Mouse (Mus musculus) intestine, embryonic 15.5 days (tissue): Measurements from ENCODE around the gene 1700074P13Rik. TPM values are rescaled to one million over a fixed set of nuclear protein-coding genes. Genes with fewer than 3 reads are reported as not detected.
"Not testable (repeated sequence)": the region's sequence is repeated elsewhere in the genome, so short reads cannot be mapped to it uniquely, and the experiment has no call there.

Experiments
- ATAC-seq: fragments of 200-750 bp; cut with Nextera tagmentation; 2 replicates; pipeline ENCODE4 v1.8.0; 2017; ENCODE audit warnings: moderate TSS enrichment, moderate library complexity
- H3K27ac ChIP-seq: fragments of 300-500 bp; sonication (generic); 2 replicates; pipeline ENCODE4 v1.5.1; 2015; ENCODE audit warnings: mild to moderate bottlenecking, inconsistent platforms
- H3K27me3 ChIP-seq: fragments of 300-500 bp; sonication (generic); replicated peaks from 2 replicates; pipeline ENCODE4 v1.6.1; 2015; ENCODE audit warnings: inconsistent platforms
- H3K36me3 ChIP-seq: fragments of 300-500 bp; sonication (generic); 2 replicates; pipeline ENCODE4 v1.6.1; 2015; ENCODE audit warnings: inconsistent platforms
- H3K4me1 ChIP-seq: fragments of 300-500 bp; sonication (generic); replicated peaks from 2 replicates; pipeline ENCODE4 v1.6.1; 2015; ENCODE audit warnings: inconsistent platforms
- H3K4me2 ChIP-seq: fragments of 300-500 bp; sonication (generic); replicated peaks from 2 replicates; pipeline ENCODE4 v1.6.1; 2015; ENCODE audit warnings: mild to moderate bottlenecking, inconsistent platforms
- H3K4me3 ChIP-seq: fragments of 300-500 bp; sonication (generic); replicated peaks from 2 replicates; pipeline ENCODE4 v1.5.1; 2015; ENCODE audit warnings: inconsistent platforms
- H3K9ac ChIP-seq: fragments of 300-500 bp; sonication (generic); 2 replicates; pipeline ENCODE4 v1.6.1; 2015; ENCODE audit warnings: inconsistent platforms
- H3K9me3 ChIP-seq: fragments of 300-500 bp; sonication (generic); 2 replicates; pipeline ENCODE4 v1.6.1; 2016; ENCODE audit warnings: inconsistent platforms
- WGBS: fragments of 180-500 bp; shearing (Covaris S2); methylation state at CpG from one replicate; pipeline ENCODE4 v1.1.7; 2015; 5-methylcytosine and 5-hydroxymethylcytosine counted together
- polyA plus RNA-seq: library from polyadenylated mRNA; unstranded; fragments of >200 nt; fragmentation: Nextera tagmentation; extraction: Ambion mirVana; gene quantifications from 2 replicates; pipeline ENCODE4 v1.2.1, GENCODE M21; 2015

Gene 1700074P13Rik
- not detected in 2 replicates for polyA plus RNA-seq

DNA sequence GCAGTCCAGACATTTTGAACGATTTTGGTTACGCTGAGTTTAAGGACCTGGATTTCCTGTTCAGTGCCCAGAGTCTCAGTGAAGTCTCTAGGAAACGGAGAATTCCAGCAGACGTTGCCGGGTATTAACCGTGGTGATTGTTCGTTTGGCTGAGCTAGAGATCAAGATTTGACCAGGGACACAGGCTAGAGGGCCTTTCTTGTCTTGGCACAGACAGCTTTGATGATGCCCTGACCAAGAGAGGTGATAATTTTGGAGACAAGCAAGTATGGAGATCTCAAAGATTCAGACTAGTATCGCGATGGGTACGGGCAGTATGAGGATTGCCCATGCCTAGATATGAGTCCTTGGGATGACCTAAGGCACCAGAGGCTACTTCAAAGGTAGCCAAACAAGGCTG is at the start of gene 1700074P13Rik:
1700074P13Rik (minus strand) TSS at position 101 of the 400 bp plus-strand sequence.
- no peak within 1 kb of the TSS for H3K27ac ChIP-seq
- no peak within 1 kb of the TSS for H3K4me2 ChIP-seq
- no peaks in the 10 kb centered on the region for H3K9me3 ChIP-seq
- H3K4me1 ChIP-seq: no peaks in the 10 kb centered on the region
- WGBS: 93% methylated on average over 10 of the region's 10 CpGs
- H3K4me3 ChIP-seq: no peak within 1 kb of the TSS
- no peak within 1 kb of the TSS for H3K9ac ChIP-seq
- no peaks in the 10 kb centered on the region for H3K36me3 ChIP-seq
- no peaks in the 10 kb centered on the region for H3K27me3 ChIP-seq
- no peak for ATAC-seq

DNA sequence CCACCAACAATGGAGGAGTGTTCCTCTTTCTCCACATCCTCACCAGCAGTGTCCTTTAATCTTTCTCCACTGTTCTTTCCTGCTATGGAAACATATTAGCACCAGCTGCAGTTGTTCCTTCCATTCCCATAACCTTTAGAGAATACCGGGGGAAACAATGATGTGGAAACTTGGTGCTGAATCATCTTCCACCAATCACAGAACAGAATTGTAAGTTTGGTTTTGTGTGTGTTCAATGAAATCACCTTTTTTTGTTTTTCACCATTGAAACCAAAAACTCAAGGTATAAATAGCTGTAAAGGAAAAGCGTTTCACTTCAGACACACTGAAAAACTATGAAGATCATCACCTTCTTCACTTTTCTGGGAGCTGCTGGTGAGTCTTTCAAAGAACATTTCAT is 24.1 kb upstream of the 1700074P13Rik start, which contains the start of gene 1810009J06Rik:
1810009J06Rik (plus strand) TSS at position 301 of the 400 bp plus-strand sequence.
- WGBS: 87% methylated on average over 2 of the region's 2 CpGs
- H3K27ac ChIP-seq, H3K27me3 ChIP-seq, H3K4me3 ChIP-seq, H3K4me2 ChIP-seq, ATAC-seq, H3K36me3 ChIP-seq, H3K9ac ChIP-seq, H3K9me3 ChIP-seq, H3K4me1 ChIP-seq: not testable (repeated sequence)

DNA sequence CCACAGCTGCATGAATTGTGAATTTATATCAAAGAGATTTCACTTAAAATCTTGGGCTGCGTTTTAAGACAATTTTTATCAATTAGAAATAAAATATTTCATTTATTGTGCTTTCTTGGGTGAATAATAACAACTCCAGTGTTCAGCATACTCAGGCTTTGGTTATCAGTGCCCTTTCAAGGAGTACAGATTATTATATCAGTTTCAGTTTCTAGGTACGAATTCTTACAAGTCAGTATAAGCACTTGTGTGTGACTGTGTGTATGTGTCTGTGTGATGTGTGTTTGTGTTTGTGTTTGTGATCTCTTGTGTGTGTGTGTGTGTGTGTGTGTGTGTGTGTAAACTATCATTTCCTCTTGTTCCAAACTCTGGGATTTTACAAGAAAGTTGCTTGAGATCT is 13.4 kb upstream of the 1700074P13Rik start:
- H3K36me3 ChIP-seq: no peaks in the 10 kb centered on the region
- 56% methylated on average over 2 of the region's 2 CpGs for WGBS
- H3K9me3 ChIP-seq: no peaks in the 10 kb centered on the region
- H3K4me2 ChIP-seq: no peak overlapping the region
- no peak for ATAC-seq
- no peak overlapping the region for H3K4me3 ChIP-seq
- no peak overlapping the region for H3K27ac ChIP-seq
- H3K9ac ChIP-seq: no peak overlapping the region
- no peaks in the 10 kb centered on the region for H3K27me3 ChIP-seq
- H3K4me1 ChIP-seq: no peaks in the 10 kb centered on the region

DNA sequence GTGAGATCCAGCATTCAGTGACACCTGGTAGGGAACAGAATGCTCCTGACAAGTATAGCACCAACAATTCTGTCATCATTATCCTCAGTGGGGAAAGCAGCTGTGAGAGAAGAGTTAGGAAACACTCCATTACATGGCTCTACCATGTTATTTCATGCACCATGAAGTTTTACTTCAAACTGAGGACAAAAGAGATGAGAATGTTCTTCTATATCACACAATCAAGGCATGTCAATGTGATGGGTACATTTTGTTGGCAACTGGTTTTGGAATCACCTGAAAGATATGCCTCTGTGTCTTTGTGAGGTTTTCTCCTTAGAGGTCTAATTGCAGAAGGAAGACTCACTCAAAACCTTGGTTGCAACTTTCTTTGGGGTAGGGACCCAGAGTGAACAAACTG is 11.4 kb upstream of the 1700074P13Rik start, which contains the start of gene Gm4744:
Gm4744 (minus strand) TSS at position 101 of the 400 bp plus-strand sequence.
- Histone ChIP-seq H3K4me2 (no peak within 1 kb of the TSS), H3K4me1 (no peaks in the 10 kb centered on the region), H3K9me3 (no peaks in the 10 kb centered on the region), H3K36me3 (no peaks in the 10 kb centered on the region), H3K4me3 (no peak within 1 kb of the TSS), H3K27me3 (no peaks in the 10 kb centered on the region), H3K9ac (no peak within 1 kb of the TSS), H3K27ac (no peak within 1 kb of the TSS)
- no peak for ATAC-seq

DNA sequence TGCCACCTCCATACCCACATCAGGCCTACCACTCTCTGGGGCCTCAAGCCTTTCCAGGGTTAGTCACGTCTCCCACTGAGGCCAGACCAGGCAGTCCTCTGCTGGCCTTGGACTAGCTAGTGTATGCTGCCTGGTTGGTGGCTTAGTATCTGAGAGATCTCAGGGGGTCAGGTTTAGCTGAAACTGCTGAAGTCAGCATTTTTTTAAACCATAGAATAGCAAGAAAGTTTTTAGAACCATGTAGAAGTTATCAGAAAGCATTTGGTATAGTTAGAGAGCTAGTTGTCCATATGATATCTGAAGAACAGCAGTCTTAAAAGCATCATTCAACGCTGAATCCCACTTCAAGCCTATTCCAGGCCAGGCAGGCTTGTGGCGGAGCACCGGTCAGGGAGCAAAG is 20.4 kb downstream of the 1700074P13Rik start:
- ATAC-seq: no peak
- no peaks in the 10 kb centered on the region for H3K9me3 ChIP-seq
- H3K36me3 ChIP-seq: no peaks in the 10 kb centered on the region
- 82% methylated on average over 4 of the region's 4 CpGs for WGBS
- no peaks in the 10 kb centered on the region for H3K4me1 ChIP-seq
- no peak overlapping the region for H3K27ac ChIP-seq
- no peaks in the 10 kb centered on the region for H3K27me3 ChIP-seq
- H3K9ac ChIP-seq: no peak overlapping the region
- no peak overlapping the region for H3K4me3 ChIP-seq
- no peak overlapping the region for H3K4me2 ChIP-seq

DNA sequence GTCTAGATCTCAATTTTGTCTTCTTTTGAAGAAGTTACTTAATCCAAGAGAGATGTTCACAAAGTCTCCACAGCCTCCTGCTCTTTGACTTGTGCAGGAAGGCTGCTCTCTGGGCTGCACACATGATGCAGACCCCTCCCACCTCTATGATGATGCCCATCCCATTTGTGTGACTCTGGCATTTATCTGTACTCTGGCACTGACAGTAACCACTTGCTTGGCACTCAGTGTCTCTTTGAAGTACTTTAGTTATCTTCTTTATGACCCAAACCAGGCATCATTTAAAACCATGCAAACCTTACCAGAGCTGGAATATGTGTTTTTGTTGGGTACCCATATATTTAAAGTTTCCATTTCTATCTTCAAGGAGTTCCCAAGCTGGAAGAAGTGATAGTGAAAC is 40.1 kb downstream of the 1700074P13Rik start, which contains the start of gene Prss58:
Prss58 (minus strand) TSS at position 101 of the 400 bp plus-strand sequence.
- no peaks in the 10 kb centered on the region for H3K27me3 ChIP-seq
- no peak within 1 kb of the TSS for H3K4me3 ChIP-seq
- no peak within 1 kb of the TSS for H3K4me2 ChIP-seq
- no peaks in the 10 kb centered on the region for H3K9me3 ChIP-seq
- no peak for ATAC-seq
- no peaks in the 10 kb centered on the region for H3K36me3 ChIP-seq
- H3K27ac ChIP-seq: no peak within 1 kb of the TSS
- no peak within 1 kb of the TSS for H3K9ac ChIP-seq
- no peaks in the 10 kb centered on the region for H3K4me1 ChIP-seq

DNA sequence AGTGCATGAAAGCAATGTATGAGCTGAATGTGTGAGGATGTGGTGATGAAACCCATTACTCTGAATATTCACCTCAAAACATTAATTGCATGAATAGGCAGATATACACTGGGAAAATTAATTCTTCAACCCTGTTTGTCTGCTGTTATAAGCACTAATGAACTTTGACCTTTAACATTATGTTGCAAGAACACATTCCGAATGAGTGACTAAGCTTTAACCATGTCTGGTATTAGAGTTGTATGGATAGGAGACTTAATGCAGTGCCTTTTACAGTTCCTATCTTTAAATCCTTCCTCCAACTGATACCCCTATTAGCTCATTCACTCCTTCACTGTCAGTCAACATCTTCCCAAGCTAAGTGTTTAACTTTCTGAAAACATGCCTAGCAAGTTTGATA is 45.6 kb downstream of the 1700074P13Rik start:
- Histone ChIP-seq H3K4me2 (no peak overlapping the region), H3K27me3 (no peaks in the 10 kb centered on the region), H3K4me1 (no peaks in the 10 kb centered on the region), H3K9ac (no peak overlapping the region), H3K4me3 (no peak overlapping the region), H3K27ac (no peak overlapping the region), H3K36me3 (no peaks in the 10 kb centered on the region), H3K9me3 (no peaks in the 10 kb centered on the region)
- peak; percentile 56; the same call in 1 of the 2 replicates for ATAC-seq
- WGBS: 63% methylated on average over 1 of the region's 1 CpGs

DNA sequence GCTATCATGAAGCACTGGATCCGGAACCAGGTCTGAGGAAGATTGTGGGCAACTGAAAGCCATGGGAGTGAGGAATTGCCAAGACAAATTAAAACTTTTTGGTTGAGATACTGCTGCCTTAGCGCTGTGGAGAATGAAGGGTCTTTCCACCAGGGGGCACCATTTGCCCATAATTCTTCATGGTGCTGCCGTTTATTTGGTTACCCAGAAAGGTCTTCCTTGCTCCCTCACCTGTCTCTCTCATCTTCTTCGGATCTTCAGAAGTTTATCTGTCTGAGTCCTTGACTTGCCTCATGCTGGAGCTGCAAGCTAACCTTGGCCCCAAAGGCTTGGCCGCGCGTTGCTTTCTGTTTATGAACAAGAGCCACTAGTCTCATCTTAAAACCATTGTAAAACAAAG is 46.8 kb downstream of the 1700074P13Rik start:
- 38% methylated on average over 7 of the region's 7 CpGs for WGBS
- H3K27me3 ChIP-seq: no peaks in the 10 kb centered on the region
- H3K4me2 ChIP-seq: no peak overlapping the region
- H3K4me3 ChIP-seq: no peak overlapping the region
- no peaks in the 10 kb centered on the region for H3K9me3 ChIP-seq
- no peak for ATAC-seq
- H3K36me3 ChIP-seq: no peaks in the 10 kb centered on the region
- no peak overlapping the region for H3K27ac ChIP-seq
- H3K9ac ChIP-seq: no peak overlapping the region
- H3K4me1 ChIP-seq: no peaks in the 10 kb centered on the region

DNA sequence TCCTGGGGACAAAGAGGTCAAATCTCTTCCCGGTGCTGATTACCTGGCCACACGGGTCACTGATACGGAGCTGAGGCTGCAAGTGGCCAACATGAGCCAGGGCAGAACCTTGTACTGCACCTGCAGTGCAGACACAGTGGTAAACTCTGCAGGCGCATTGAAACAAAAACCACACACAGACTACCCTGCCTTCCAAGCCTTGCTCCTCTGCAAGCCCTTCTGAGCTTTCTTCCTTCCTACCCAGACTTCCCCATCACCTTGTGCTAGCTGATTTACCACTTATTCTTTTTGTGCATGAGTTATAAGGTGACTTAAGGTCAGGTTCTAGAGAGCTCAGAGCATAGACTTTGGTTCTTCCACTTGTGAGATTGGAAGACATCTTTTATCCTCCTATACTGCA is 48.6 kb downstream of the 1700074P13Rik start:
- Histone ChIP-seq H3K27ac (no peak overlapping the region), H3K9ac (no peak overlapping the region), H3K4me2 (no peak overlapping the region), H3K4me3 (no peak overlapping the region), H3K36me3 (no peaks in the 10 kb centered on the region), H3K9me3 (no peaks in the 10 kb centered on the region), H3K27me3 (no peaks in the 10 kb centered on the region), H3K4me1 (no peaks in the 10 kb centered on the region)
- ATAC-seq: no peak
- 79% methylated on average over 4 of the region's 4 CpGs for WGBS

DNA sequence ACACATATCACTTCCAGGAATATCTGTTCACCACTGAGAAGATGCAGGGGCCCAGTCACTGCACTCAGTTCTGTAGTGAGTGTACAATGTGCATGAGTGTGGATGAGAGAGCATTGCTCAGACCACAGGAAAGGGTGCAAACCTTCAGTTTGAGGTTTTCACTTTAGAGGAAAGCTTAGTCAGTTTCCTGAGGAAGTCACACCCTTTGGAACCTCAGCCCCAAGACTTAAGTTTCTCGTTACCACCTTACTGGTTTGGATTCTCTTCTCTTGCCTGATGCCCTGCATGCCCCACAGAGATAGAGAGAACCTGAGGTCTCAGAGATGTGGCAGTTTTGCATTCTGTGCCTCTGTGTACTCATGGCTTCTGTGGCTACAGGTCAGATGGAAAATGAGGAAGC is 49.4 kb downstream of the 1700074P13Rik start:
- H3K9ac ChIP-seq: no peak overlapping the region
- 53% methylated on average over 1 of the region's 1 CpGs for WGBS
- no peak for ATAC-seq
- H3K36me3 ChIP-seq: no peaks in the 10 kb centered on the region
- no peaks in the 10 kb centered on the region for H3K4me1 ChIP-seq
- no peak overlapping the region for H3K4me3 ChIP-seq
- H3K4me2 ChIP-seq: no peak overlapping the region
- H3K9me3 ChIP-seq: no peaks in the 10 kb centered on the region
- H3K27me3 ChIP-seq: no peaks in the 10 kb centered on the region
- H3K27ac ChIP-seq: no peak overlapping the region

DNA sequence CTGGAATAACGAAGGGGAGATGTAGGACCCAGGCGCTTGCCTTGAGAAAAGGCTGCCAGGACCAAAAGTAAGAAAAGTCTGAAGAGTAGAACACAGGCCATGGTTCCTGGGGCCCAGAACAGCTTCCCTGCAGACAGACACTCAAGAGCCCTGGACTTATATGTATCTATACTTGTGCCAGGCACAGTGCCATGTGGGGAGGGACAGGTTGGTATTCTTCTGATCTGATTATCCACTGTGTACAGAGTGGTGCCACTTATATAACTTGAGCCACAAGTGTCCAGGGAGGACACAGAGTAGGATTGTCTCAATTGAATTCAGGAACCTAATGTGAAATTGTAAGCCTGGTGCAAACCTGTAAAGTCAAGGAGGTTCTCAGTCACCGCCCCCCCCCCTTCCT is 53.0 kb downstream of the 1700074P13Rik start, which contains the start of gene Moxd2:
Moxd2 (minus strand) TSS at position 101 of the 400 bp plus-strand sequence.
- WGBS: 95% methylated on average over 3 of the region's 3 CpGs
- no peak within 1 kb of the TSS for H3K4me3 ChIP-seq
- H3K27ac ChIP-seq: no peak within 1 kb of the TSS
- no peak within 1 kb of the TSS for H3K4me2 ChIP-seq
- no peaks in the 10 kb centered on the region for H3K9me3 ChIP-seq
- H3K9ac ChIP-seq: no peak within 1 kb of the TSS
- no peaks in the 10 kb centered on the region for H3K27me3 ChIP-seq
- H3K4me1 ChIP-seq: no peaks in the 10 kb centered on the region
- no peaks in the 10 kb centered on the region for H3K36me3 ChIP-seq
- no peak for ATAC-seq
